Mouse (Mus musculus) midbrain, embryonic 15.5 days (tissue): Measurements from ENCODE around the gene Ptprj. TPM values are rescaled to one million over a fixed set of nuclear protein-coding genes. Genes with fewer than 3 reads are reported as not detected.

Experiments
- ATAC-seq: fragments of 200-750 bp; cut with Nextera tagmentation; replicated peaks from 2 replicates; pipeline ENCODE4 v1.8.0; 2017; ENCODE audit warnings: moderate TSS enrichment
- H3K27ac ChIP-seq: fragments of 300-500 bp; sonication (generic); 2 replicates; pipeline ENCODE4 v1.5.1; 2015; ENCODE audit warnings: mild to moderate bottlenecking, inconsistent platforms
- H3K27me3 ChIP-seq: fragments of 300-500 bp; sonication (generic); replicated peaks from 2 replicates; pipeline ENCODE4 v1.6.1; 2015; ENCODE audit warnings: inconsistent platforms
- H3K36me3 ChIP-seq: fragments of 300-500 bp; sonication (generic); replicated peaks from 2 replicates; pipeline ENCODE4 v1.6.1; 2015; ENCODE audit warnings: inconsistent platforms
- H3K4me1 ChIP-seq: fragments of 300-500 bp; sonication (generic); 2 replicates; pipeline ENCODE4 v1.6.1; 2015; ENCODE audit warnings: inconsistent platforms
- H3K4me2 ChIP-seq: fragments of 300-500 bp; sonication (generic); 2 replicates; pipeline ENCODE4 v1.6.1; 2015; ENCODE audit warnings: inconsistent platforms, mild to moderate bottlenecking, moderate library complexity
- H3K4me3 ChIP-seq: fragments of 300-500 bp; sonication (generic); 2 replicates; pipeline ENCODE4 v1.5.1; 2015; ENCODE audit warnings: mild to moderate bottlenecking, inconsistent platforms
- H3K9ac ChIP-seq: fragments of 300-500 bp; sonication (generic); 2 replicates; pipeline ENCODE4 v1.6.1; 2015; ENCODE audit warnings: mild to moderate bottlenecking, inconsistent platforms
- H3K9me3 ChIP-seq: fragments of 300-500 bp; sonication (generic); 2 replicates; pipeline ENCODE4 v1.6.1; 2016; ENCODE audit warnings: inconsistent platforms
- WGBS: fragments of 180-500 bp; shearing (Covaris S2); methylation state at CpG from one replicate; pipeline ENCODE4 v1.1.7; 2015; ENCODE audit warnings: mixed read lengths; 5-methylcytosine and 5-hydroxymethylcytosine counted together
- polyA plus RNA-seq: library from polyadenylated mRNA; unstranded; fragments of >200 nt; fragmentation: Nextera tagmentation; extraction: Ambion mirVana; gene quantifications from 2 replicates; pipeline ENCODE4 v1.2.1, GENCODE M21; 2015

Gene Ptprj
- polyA plus RNA-seq, 1 experiment from 2014 or later: 6.1 TPM

GRCm38 (mm10) chr2:90550656-90551055 is 29.8 kb downstream of the Ptprj start:
- no peak overlapping the region for H3K4me3 ChIP-seq
- H3K36me3 ChIP-seq: no peaks in the 10 kb centered on the region
- WGBS: 91% methylated on average over 6 of the region's 6 CpGs
- no peak overlapping the region for H3K4me2 ChIP-seq
- H3K27me3 ChIP-seq: no peaks in the 10 kb centered on the region
- no peak overlapping the region for H3K9ac ChIP-seq
- H3K4me1 ChIP-seq: peaks cover 6% of the 10 kb centered on the region; the same call in 1 of the 2 replicates
- ATAC-seq: no peak
- no peaks in the 10 kb centered on the region for H3K9me3 ChIP-seq
- no peak overlapping the region for H3K27ac ChIP-seq

GRCm38 (mm10) chr2:90548541-90548940 is 31.9 kb downstream of the Ptprj start:
- H3K4me1 ChIP-seq: peaks cover 6% of the 10 kb centered on the region; the same call in 1 of the 2 replicates
- no peak for ATAC-seq
- H3K27me3 ChIP-seq: no peaks in the 10 kb centered on the region
- no peaks in the 10 kb centered on the region for H3K36me3 ChIP-seq
- no peak overlapping the region for H3K27ac ChIP-seq
- WGBS: 80% methylated on average over 5 of the region's 5 CpGs
- H3K9me3 ChIP-seq: no peaks in the 10 kb centered on the region
- no peak overlapping the region for H3K4me2 ChIP-seq
- no peak overlapping the region for H3K4me3 ChIP-seq
- H3K9ac ChIP-seq: no peak overlapping the region

- no peak overlapping the region for H3K9ac ChIP-seq
- no peaks in the 10 kb centered on the region for H3K9me3 ChIP-seq
- no peak overlapping the region for H3K4me2 ChIP-seq
- H3K27ac ChIP-seq: no peak overlapping the region
- H3K36me3 ChIP-seq: no peaks in the 10 kb centered on the region
- ATAC-seq: no peak
- peaks cover 6% of the 10 kb centered on the region; the same call in 1 of the 2 replicates for H3K4me1 ChIP-seq
- no peaks in the 10 kb centered on the region for H3K27me3 ChIP-seq
- no peak overlapping the region for H3K4me3 ChIP-seq
- WGBS: 88% methylated on average over 5 of the region's 5 CpGs
Measured at GRCm38 (mm10) chr2:90547144-90547609, 33.3 kb downstream of the Ptprj start.

- H3K4me1 ChIP-seq: peaks cover under 1% of the 10 kb centered on the region; the same call in 1 of the 2 replicates
- H3K36me3 ChIP-seq: no peaks in the 10 kb centered on the region
- no peak overlapping the region for H3K27ac ChIP-seq
- no peak overlapping the region for H3K4me3 ChIP-seq
- H3K4me2 ChIP-seq: no peak overlapping the region
- no peaks in the 10 kb centered on the region for H3K27me3 ChIP-seq
- no peak overlapping the region for H3K9ac ChIP-seq
- H3K9me3 ChIP-seq: no peaks in the 10 kb centered on the region
- 43% methylated on average over 5 of the region's 5 CpGs for WGBS
- ATAC-seq: no peak
Measured at GRCm38 (mm10) chr2:90545261-90545660, 35.2 kb downstream of the Ptprj start.

GRCm38 (mm10) chr2:90543989-90544388 is 36.5 kb downstream of the Ptprj start:
- 96% methylated on average over 3 of the region's 3 CpGs for WGBS
- Histone ChIP-seq H3K9ac (no peak overlapping the region), H3K9me3 (no peaks in the 10 kb centered on the region), H3K27me3 (no peaks in the 10 kb centered on the region), H3K36me3 (no peaks in the 10 kb centered on the region), H3K4me2 (no peak overlapping the region), H3K27ac (0 out of 2 replicates have a peak overlapping the region, but pooled peaks have one; percentile 8), H3K4me3 (no peak overlapping the region), H3K4me1 (no peaks in the 10 kb centered on the region)
- ATAC-seq: no peak

- WGBS: 94% methylated on average over 6 of the region's 6 CpGs
- ATAC-seq: no peak
Measured at GRCm38 (mm10) chr2:90543106-90543702, 37.2 kb downstream of the Ptprj start.

GRCm38 (mm10) chr2:90542656-90543055 is 37.8 kb downstream of the Ptprj start:
- no peaks in the 10 kb centered on the region for H3K4me1 ChIP-seq
- H3K9me3 ChIP-seq: no peaks in the 10 kb centered on the region
- no peak overlapping the region for H3K4me2 ChIP-seq
- H3K27me3 ChIP-seq: no peaks in the 10 kb centered on the region
- H3K36me3 ChIP-seq: no peaks in the 10 kb centered on the region
- H3K4me3 ChIP-seq: no peak overlapping the region
- ATAC-seq: no peak
- H3K9ac ChIP-seq: no peak overlapping the region
- no peak overlapping the region for H3K27ac ChIP-seq
- 97% methylated on average over 2 of the region's 2 CpGs for WGBS

More at GRCm38 (mm10) chr2:90543106-90543702, 37.2 kb downstream of the Ptprj start:
- Histone ChIP-seq H3K4me2 (no peak overlapping the region), H3K9me3 (no peaks in the 10 kb centered on the region), H3K9ac (no peak overlapping the region), H3K27me3 (no peaks in the 10 kb centered on the region), H3K27ac (no peak overlapping the region), H3K36me3 (no peaks in the 10 kb centered on the region), H3K4me1 (no peaks in the 10 kb centered on the region), H3K4me3 (no peak overlapping the region)

GRCm38 (mm10) chr2:90539206-90539605 is 41.2 kb downstream of the Ptprj start:
- Histone ChIP-seq H3K27me3 (no peaks in the 10 kb centered on the region), H3K4me1 (peaks cover 7% of the 10 kb centered on the region), H3K4me3 (no peak overlapping the region), H3K36me3 (no peaks in the 10 kb centered on the region), H3K27ac (no peak overlapping the region), H3K9me3 (no peaks in the 10 kb centered on the region), H3K4me2 (no peak overlapping the region), H3K9ac (no peak overlapping the region)
- no peak for ATAC-seq
- 65% methylated on average over 4 of the region's 4 CpGs for WGBS

- 60% methylated on average over 4 of the region's 4 CpGs for WGBS
- Histone ChIP-seq H3K4me3 (no peak overlapping the region), H3K27me3 (no peaks in the 10 kb centered on the region), H3K4me1 (peaks cover 7% of the 10 kb centered on the region), H3K9me3 (no peaks in the 10 kb centered on the region), H3K27ac (peak overlapping the region; percentile 54; the same call in 1 of the 2 replicates), H3K4me2 (no peak overlapping the region), H3K9ac (no peak overlapping the region), H3K36me3 (no peaks in the 10 kb centered on the region)
- ATAC-seq: no peak
Measured at GRCm38 (mm10) chr2:90537244-90537643, 43.2 kb downstream of the Ptprj start.

GRCm38 (mm10) chr2:90536555-90536954 is 43.9 kb downstream of the Ptprj start:
- H3K9me3 ChIP-seq: no peaks in the 10 kb centered on the region
- H3K27me3 ChIP-seq: no peaks in the 10 kb centered on the region
- WGBS: 47% methylated on average over 9 of the region's 9 CpGs
- no peak overlapping the region for H3K4me2 ChIP-seq
- no peak overlapping the region for H3K4me3 ChIP-seq
- H3K36me3 ChIP-seq: no peaks in the 10 kb centered on the region
- H3K4me1 ChIP-seq: peaks cover 7% of the 10 kb centered on the region
- H3K27ac ChIP-seq: peak overlapping the region; percentile 54; the same call in 1 of the 2 replicates
- peak; percentile 58; the same call in 1 of the 2 replicates for ATAC-seq
- no peak overlapping the region for H3K9ac ChIP-seq

- ATAC-seq: no peak
- 87% methylated on average over 6 of the region's 6 CpGs for WGBS
- H3K27me3 ChIP-seq: no peaks in the 10 kb centered on the region
- H3K4me3 ChIP-seq: no peak overlapping the region
- no peak overlapping the region for H3K9ac ChIP-seq
- H3K4me1 ChIP-seq: peaks cover 7% of the 10 kb centered on the region
- H3K36me3 ChIP-seq: no peaks in the 10 kb centered on the region
- H3K4me2 ChIP-seq: no peak overlapping the region
- no peak overlapping the region for H3K27ac ChIP-seq
- H3K9me3 ChIP-seq: no peaks in the 10 kb centered on the region
Measured at GRCm38 (mm10) chr2:90534751-90535150, 45.7 kb downstream of the Ptprj start.

GRCm38 (mm10) chr2:90533944-90534343 is 46.5 kb downstream of the Ptprj start:
- WGBS: 95% methylated on average over 7 of the region's 7 CpGs
- no peak overlapping the region for H3K9ac ChIP-seq
- H3K4me2 ChIP-seq: no peak overlapping the region
- H3K4me1 ChIP-seq: peaks cover 7% of the 10 kb centered on the region
- no peak overlapping the region for H3K4me3 ChIP-seq
- no peak overlapping the region for H3K27ac ChIP-seq
- ATAC-seq: no peak
- no peaks in the 10 kb centered on the region for H3K36me3 ChIP-seq
- no peaks in the 10 kb centered on the region for H3K27me3 ChIP-seq
- no peaks in the 10 kb centered on the region for H3K9me3 ChIP-seq

- Histone ChIP-seq H3K9me3 (no peaks in the 10 kb centered on the region), H3K9ac (no peak overlapping the region), H3K4me2 (no peak overlapping the region), H3K27me3 (no peaks in the 10 kb centered on the region), H3K27ac (no peak overlapping the region), H3K4me3 (no peak overlapping the region), H3K4me1 (peaks cover 9% of the 10 kb centered on the region), H3K36me3 (no peaks in the 10 kb centered on the region)
- ATAC-seq: no peak
- WGBS: 93% methylated on average over 5 of the region's 5 CpGs
Measured at GRCm38 (mm10) chr2:90532095-90532494, 48.4 kb downstream of the Ptprj start.
